Mouse (Mus musculus): Measurements from ENCODE around the gene Orm3. TPM values are rescaled to one million over a fixed set of nuclear protein-coding genes. Genes with fewer than 3 reads are reported as not detected.
A peak's percentile ranks its signal among the peaks of the same experiment; 100 is the strongest.

Gene Orm3
- polyA plus RNA-seq, 1 experiment from 2014 or later: not detected

- no peak for DNase-seq (ENCODE audit: low spot score)
- H3K27me3 ChIP-seq (ENCODE audit: control insufficient read depth, insufficient read depth, low read length): no peaks in the 10 kb centered on the region
Measured at GRCm38 (mm10) chr4:63391322-63391721, 35.4 kb downstream of the Orm3 start.

GRCm38 (mm10) chr4:63397981-63398537 is 42.1 kb downstream of the Orm3 start:
- no peak overlapping the region for H3K9ac ChIP-seq (ENCODE audit: low read length)
- H3K4me1 ChIP-seq (replicated peaks; ENCODE audit: control insufficient read depth, insufficient read depth): peaks cover 2% of the 10 kb centered on the region; the same call in 1 of the 2 replicates
- TF ChIP-seq EP300 (optimal IDR thresholded peaks at IDR 0.05) (no peak), CTCF (IDR thresholded peaks at IDR 0.05; ENCODE audit: low read depth) (no peak)
- no peak overlapping the region for H3K4me2 ChIP-seq (replicated peaks; ENCODE audit: low read depth)
- no peak overlapping the region for H3K27ac ChIP-seq (replicated peaks)
- H3K4me3 ChIP-seq (ENCODE audit: low read depth, low read length): no peak overlapping the region
- ATAC-seq (ENCODE audit: low FRiP score, low TSS enrichment): no peak
- DNase-seq (ENCODE audit: low spot score): no peak
- peaks cover 7% of the 10 kb centered on the region; the same call in 1 of the 2 replicates for H3K36me3 ChIP-seq (ENCODE audit: control insufficient read depth, insufficient read depth, low read length)
- no peaks in the 10 kb centered on the region for H3K27me3 ChIP-seq (ENCODE audit: control insufficient read depth, insufficient read depth, low read length)
- no peaks in the 10 kb centered on the region for H3K9me3 ChIP-seq (ENCODE audit: control insufficient read depth, low read length)
- WGBS: 85% methylated on average over 10 of the region's 10 CpGs

More at GRCm38 (mm10) chr4:63391322-63391721, 35.4 kb downstream of the Orm3 start:
- H3K4me1 ChIP-seq (replicated peaks; ENCODE audit: control insufficient read depth, insufficient read depth): no peaks in the 10 kb centered on the region
- H3K27ac ChIP-seq (replicated peaks): no peak overlapping the region
- WGBS: 77% methylated on average over 6 of the region's 6 CpGs
- H3K4me3 ChIP-seq (ENCODE audit: low read depth, low read length): no peak overlapping the region
- no peak for TF ChIP-seq EP300 (optimal IDR thresholded peaks at IDR 0.05)
- H3K4me2 ChIP-seq (replicated peaks; ENCODE audit: low read depth): no peak overlapping the region
- H3K9ac ChIP-seq (ENCODE audit: low read length): no peak overlapping the region
- peaks cover 10% of the 10 kb centered on the region for H3K36me3 ChIP-seq (ENCODE audit: control insufficient read depth, insufficient read depth, low read length)
- H3K9me3 ChIP-seq (ENCODE audit: control insufficient read depth, low read length): no peaks in the 10 kb centered on the region
- ATAC-seq (ENCODE audit: low FRiP score, low TSS enrichment): no peak

GRCm38 (mm10) chr4:63398854-63399609 is 43.1 kb downstream of the Orm3 start:
- peak overlapping the region; percentile 67 for H3K27ac ChIP-seq (replicated peaks)
- ATAC-seq (ENCODE audit: low FRiP score, low TSS enrichment): no peak

GRCm38 (mm10) chr4:63399691-63400270 is 43.8 kb downstream of the Orm3 start:
- peak overlapping the region; percentile 31; the same call in 1 of the 2 replicates for H3K9ac ChIP-seq (ENCODE audit: low read length)
- H3K27ac ChIP-seq (replicated peaks): peak overlapping the region; percentile 67
- H3K36me3 ChIP-seq (ENCODE audit: control insufficient read depth, insufficient read depth, low read length): no peaks in the 10 kb centered on the region; the same call in 1 of the 2 replicates
- no peaks in the 10 kb centered on the region for H3K27me3 ChIP-seq (ENCODE audit: control insufficient read depth, insufficient read depth, low read length)
- H3K9me3 ChIP-seq (ENCODE audit: control insufficient read depth, low read length): no peaks in the 10 kb centered on the region
- WGBS: 60% methylated on average over 8 of the region's 8 CpGs
- no peak overlapping the region for H3K4me2 ChIP-seq (replicated peaks; ENCODE audit: low read depth)
- H3K4me3 ChIP-seq (ENCODE audit: low read depth, low read length): no peak overlapping the region
- TF ChIP-seq CTCF (IDR thresholded peaks at IDR 0.05; ENCODE audit: low read depth) (no peak), EP300 (optimal IDR thresholded peaks at IDR 0.05) (no peak)
- ATAC-seq (ENCODE audit: low FRiP score, low TSS enrichment): no peak
- DNase-seq (ENCODE audit: low spot score): no peak
- peaks cover 15% of the 10 kb centered on the region for H3K4me1 ChIP-seq (replicated peaks; ENCODE audit: control insufficient read depth, insufficient read depth)

More at GRCm38 (mm10) chr4:63398854-63399609, 43.1 kb downstream of the Orm3 start:
- Histone ChIP-seq H3K4me2 (replicated peaks; ENCODE audit: low read depth) (no peak overlapping the region), H3K4me3 (ENCODE audit: low read depth, low read length) (no peak overlapping the region), H3K9ac (ENCODE audit: low read length) (peak overlapping the region; percentile 31; the same call in 1 of the 2 replicates), H3K27me3 (ENCODE audit: control insufficient read depth, insufficient read depth, low read length) (no peaks in the 10 kb centered on the region), H3K36me3 (ENCODE audit: control insufficient read depth, insufficient read depth, low read length) (peaks cover 5% of the 10 kb centered on the region; the same call in 1 of the 2 replicates), H3K9me3 (ENCODE audit: control insufficient read depth, low read length) (no peaks in the 10 kb centered on the region), H3K4me1 (replicated peaks; ENCODE audit: control insufficient read depth, insufficient read depth) (peaks cover 9% of the 10 kb centered on the region)
- WGBS: 62% methylated on average over 11 of the region's 11 CpGs
- DNase-seq (ENCODE audit: low spot score): no peak
- TF ChIP-seq EP300 (optimal IDR thresholded peaks at IDR 0.05) (no peak), CTCF (IDR thresholded peaks at IDR 0.05; ENCODE audit: low read depth) (no peak)

- no peaks in the 10 kb centered on the region for H3K9me3 ChIP-seq (ENCODE audit: control insufficient read depth, low read length)
- ATAC-seq (ENCODE audit: low FRiP score, low TSS enrichment): no peak
- WGBS: 69% methylated on average over 18 of the region's 18 CpGs
- no peak overlapping the region for H3K27ac ChIP-seq (replicated peaks)
- H3K4me3 ChIP-seq (ENCODE audit: low read depth, low read length): no peak overlapping the region
- H3K4me2 ChIP-seq (replicated peaks; ENCODE audit: low read depth): no peak overlapping the region
- H3K27me3 ChIP-seq (ENCODE audit: control insufficient read depth, insufficient read depth, low read length): no peaks in the 10 kb centered on the region
- no peaks in the 10 kb centered on the region for H3K36me3 ChIP-seq (ENCODE audit: control insufficient read depth, insufficient read depth, low read length)
- no peak for DNase-seq (ENCODE audit: low spot score)
- peaks cover 15% of the 10 kb centered on the region for H3K4me1 ChIP-seq (replicated peaks; ENCODE audit: control insufficient read depth, insufficient read depth)
- TF ChIP-seq EP300 (optimal IDR thresholded peaks at IDR 0.05): no peak
- no peak for TF ChIP-seq CTCF (IDR thresholded peaks at IDR 0.05; ENCODE audit: low read depth)
- no peak overlapping the region for H3K9ac ChIP-seq (ENCODE audit: low read length)
Measured at GRCm38 (mm10) chr4:63400541-63401306, 44.8 kb downstream of the Orm3 start.

Data from stomach, postnatal 0 days (tissue).